Mouse (Mus musculus) ovary, postnatal 14 days (tissue): ENCODE data around the gene 6030408B16Rik.

ENCODE experiments used
- DNase-seq: peaks from one replicate; pipeline ENCODE4 v3.0.0; 2022; ENCODE audit warnings: low spot score

6030408B16Rik gene

GRCm38 (mm10) chr15:101267053-101268032 lies 25.7 kb upstream of the 6030408B16Rik start:
- DNase-seq: no peak

GRCm38 (mm10) chr15:101270101-101270820 lies 22.8 kb upstream of the 6030408B16Rik start:
- DNase-seq: no peak

DNA sequence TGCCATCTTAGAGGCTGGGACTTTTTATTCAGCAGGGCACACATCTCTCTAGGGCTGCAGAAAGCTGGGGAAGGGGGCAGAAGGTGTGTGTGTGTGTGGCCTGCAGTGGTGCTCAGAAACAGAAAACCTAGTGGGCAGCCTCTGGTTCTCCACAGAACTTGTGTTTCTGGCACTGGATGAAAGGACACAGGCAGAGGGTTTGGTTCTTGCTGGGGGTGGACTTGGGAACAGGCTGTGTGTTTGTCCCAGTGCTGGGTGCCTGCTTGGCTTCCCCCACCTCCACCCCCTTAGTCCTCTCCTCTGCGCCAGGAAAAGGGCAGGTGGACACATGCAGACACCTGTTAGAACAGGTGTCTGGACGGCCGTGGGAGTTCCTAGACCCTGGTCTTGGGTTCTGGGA lies 21.9 kb upstream of the 6030408B16Rik start:
- no peak for DNase-seq

- no peak for DNase-seq
These were observed 21.5 kb upstream of the 6030408B16Rik start for GRCm38 (mm10) chr15:101271513-101271912.

DNA sequence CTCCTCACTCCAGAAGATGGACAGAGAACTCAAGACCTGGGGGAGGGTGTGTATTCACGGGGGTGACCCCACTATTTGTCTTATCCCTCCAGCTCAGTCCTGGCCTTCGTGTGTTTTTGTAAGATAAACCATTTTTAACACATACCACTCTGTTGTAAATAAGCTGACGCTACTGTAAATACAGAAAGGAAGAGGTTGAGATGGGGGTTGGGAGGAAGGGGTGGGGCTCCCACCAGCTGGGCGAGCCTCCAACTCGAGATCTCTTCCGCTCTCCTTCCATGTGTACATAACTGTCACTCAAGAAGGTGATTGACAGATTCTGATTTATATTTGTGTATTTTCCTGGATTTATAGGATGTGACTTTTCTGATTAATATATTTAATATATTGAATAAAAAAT lies 18.6 kb upstream of the 6030408B16Rik start:
- no peak for DNase-seq

DNA sequence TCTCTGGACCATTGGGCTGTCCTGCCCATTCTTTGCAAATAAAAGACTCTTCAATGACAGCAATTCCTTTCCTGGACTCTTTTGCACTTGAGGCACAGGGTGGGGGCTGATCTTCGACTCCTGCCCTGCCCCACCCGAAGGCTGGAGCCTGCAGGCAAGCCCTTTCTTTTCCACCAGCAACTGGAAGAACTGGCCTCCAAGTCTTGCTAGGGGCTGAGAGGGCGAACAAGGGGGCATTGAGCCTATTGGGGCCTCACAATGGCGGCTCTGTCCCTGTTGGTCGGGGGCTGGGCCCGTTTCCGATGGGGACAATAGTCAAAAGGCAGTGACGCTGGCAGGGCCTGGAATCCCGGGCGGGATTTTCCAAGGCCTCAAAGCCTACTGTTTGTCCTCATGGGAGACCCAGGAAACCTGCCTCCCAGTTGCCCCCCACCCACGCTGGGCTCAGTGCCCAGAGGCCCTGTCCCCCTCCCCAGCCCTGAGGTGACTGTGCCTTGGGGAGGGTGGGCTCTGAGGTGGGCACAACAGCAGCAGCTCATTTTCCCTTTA lies 15.6 kb upstream of the 6030408B16Rik start:
- no peak for DNase-seq

- no peak for DNase-seq
These were observed 14.4 kb upstream of the 6030408B16Rik start for GRCm38 (mm10) chr15:101278589-101278988.

GRCm38 (mm10) chr15:101279430-101279999 lies 13.5 kb upstream of the 6030408B16Rik start:
- no peak for DNase-seq

DNA sequence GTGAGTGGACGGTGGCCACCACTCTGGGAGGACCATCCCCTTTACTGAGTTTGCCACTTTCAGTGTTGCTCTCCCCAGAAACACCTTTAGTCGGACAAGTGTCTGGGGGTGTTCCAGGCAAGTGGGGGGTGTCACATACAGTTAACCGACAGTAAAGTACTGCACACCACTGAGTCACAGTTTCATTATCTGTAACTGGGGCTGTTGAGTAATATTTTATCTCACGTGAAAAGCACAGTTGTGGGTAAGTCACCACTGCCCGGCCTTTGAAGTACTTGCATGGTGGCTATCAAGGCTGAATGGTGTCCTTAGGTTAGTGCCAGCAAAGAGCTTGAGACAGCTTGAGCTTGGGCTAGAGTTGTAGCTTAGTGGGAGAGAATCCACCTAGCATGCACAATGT lies 10.5 kb upstream of the 6030408B16Rik start:
- no peak for DNase-seq

DNA sequence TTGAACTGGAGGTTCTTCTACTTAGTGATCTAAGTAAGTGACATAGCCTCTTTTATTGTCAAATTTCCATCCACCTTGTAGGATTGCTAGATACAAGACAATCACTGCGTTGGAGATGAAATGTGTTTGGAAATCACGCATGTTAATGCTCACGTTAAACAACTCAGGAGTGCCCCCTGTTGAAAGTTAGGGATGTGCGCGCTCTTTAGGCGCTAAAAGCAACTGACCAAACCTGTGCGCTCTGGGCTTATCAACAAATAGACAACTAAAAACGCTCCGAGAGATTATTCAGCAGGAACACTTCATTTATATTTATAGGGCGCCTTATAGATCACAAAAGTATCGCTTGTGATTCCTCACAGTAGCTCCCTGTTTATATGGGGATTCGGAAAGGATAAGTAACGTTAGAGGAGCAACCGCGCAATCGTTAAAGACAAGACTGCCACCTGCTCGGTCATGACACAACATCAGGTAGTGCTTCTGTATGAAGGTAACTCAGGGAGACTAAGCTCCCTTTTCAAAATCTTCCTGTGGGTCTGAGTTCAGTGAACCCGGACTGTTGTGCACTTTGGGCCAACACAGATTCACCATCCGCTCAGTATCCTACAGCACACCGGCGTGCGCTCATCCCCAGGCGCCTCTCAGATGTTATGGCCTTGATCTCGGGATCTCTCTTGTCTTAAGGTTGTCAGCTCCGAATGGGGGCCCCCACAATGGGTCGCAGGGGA lies 9.7 kb upstream of the 6030408B16Rik start:
- no peak for DNase-seq

- DNase-seq: peak; percentile 88
These were observed 8.9 kb upstream of the 6030408B16Rik start, which contains the start of gene Atg101 for GRCm38 (mm10) chr15:101283911-101284750. Atg101 (plus strand) TSS chr15:101284272.

- DNase-seq: no peak
These were observed 6.8 kb upstream of the 6030408B16Rik start for GRCm38 (mm10) chr15:101286129-101286770.

GRCm38 (mm10) chr15:101287361-101287760 lies 5.7 kb upstream of the 6030408B16Rik start:
- no peak for DNase-seq

DNA sequence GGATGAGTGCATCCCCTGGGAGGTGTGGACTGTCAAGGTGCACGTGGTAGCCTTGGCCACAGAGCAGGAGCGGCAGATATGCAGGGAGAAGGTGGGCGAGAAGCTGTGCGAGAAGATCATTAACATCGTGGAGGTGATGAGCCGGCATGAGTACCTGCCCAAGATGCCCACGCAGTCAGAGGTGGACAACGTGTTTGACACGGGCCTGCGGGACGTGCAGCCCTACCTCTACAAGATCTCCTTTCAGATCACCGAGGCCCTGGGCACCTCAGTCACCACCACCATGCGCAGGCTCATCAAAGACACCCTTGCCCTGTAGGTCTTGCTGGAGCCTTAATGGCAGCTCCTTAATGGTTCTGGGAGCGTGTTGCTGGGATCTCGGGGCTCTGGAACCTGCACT lies 2.7 kb upstream of the 6030408B16Rik start:
- DNase-seq: no peak

DNA sequence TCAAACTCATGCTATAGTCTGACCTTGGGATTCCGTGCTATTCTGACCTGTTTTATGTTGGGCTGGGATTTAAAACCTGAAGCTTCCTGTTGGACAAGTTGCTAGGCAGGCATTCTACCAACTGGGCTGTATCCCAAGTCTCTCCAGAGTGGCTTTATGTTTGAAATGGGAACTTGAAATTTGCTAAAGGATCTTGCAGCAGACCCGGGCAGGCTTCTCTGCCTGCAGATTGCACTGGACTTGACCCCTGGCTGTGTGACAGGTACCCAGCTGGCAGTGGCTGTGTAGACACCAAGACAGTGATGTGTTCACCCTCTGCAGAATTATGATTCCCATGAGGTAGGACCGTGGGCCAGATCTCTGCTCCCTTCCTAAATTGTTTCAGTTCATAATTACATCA lies 1.0 kb upstream of the 6030408B16Rik start:
- DNase-seq: no peak

DNA sequence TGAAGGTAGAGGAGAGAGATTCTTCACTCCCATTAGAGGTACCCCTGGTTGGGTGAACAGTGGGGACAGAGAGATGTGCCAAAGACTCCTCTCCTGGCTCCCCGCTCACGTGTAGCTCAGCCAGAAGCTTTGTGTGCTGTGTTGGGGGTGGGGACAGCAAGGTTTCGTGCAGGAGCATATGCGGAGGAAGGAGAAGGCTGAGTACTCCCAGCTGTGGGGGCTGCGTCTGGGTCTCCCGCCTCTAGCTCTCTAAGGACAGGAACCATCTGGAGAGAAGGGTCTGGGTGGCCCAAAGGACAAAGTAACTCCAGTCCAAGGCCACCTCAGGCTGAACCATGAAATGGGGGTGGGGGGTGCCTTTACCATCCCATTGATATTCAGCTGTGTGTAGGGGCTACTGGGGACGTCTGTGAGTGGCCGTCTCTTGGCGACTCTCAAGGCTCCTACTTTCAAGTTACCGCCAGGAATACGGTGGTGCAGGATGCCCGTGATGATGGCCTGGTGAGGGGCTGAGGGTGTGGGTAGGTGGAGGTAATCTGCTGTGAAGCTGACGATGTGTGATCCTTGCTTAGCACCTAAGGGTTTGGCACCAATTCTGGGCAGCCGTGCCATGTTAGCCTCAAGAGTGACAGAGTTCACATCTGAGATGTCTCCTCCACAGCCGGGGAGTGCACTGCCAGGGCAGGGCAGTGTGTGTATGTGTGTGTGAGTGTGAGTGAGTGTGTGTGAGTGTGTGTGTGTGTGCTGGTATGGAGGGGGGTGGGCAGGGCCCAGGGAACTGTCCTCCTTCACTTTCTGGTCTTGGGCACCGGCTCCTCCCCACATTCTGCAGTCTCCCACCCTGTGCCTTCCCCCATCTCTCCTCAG lies 1.2 kb downstream of the 6030408B16Rik start:
- DNase-seq: no peak

GRCm38 (mm10) chr15:101295106-101295505 lies 2.1 kb downstream of the 6030408B16Rik start:
- no peak for DNase-seq

DNA sequence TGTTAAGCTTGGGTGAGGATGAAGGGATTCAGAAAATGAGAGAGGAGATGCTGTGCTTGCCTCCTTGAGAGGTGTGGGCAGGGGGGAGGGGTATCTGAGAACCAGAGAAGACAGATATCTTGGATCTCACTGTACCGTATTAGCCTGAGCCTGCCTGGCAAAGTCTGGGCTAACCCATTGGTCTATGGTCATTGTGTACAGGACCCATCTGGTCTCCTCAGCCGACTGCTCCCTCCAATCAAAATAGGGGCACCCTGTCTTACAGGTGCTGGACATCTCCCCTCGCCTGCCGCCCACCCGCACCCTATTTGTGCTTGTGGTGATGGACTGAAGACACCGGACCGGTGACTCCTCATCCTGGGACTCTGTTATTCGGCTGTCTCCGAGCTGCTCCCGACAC lies 2.6 kb downstream of the 6030408B16Rik start:
- DNase-seq: no peak

GRCm38 (mm10) chr15:101296091-101296490 lies 3.1 kb downstream of the 6030408B16Rik start:
- DNase-seq: no peak
